Mouse (Mus musculus) ES-E14 (cell line): ENCODE results near the gene Pam. TPM values are rescaled to one million over a fixed set of nuclear protein-coding genes. Genes with fewer than 3 reads are reported as not detected.

Experiments used
- DNase-seq: peaks from one replicate; pipeline ENCODE4 v3.0.0-alpha.2; 2013; ENCODE audit warnings: low read depth, low spot score
- H3K27ac ChIP-seq: 2 replicates; pipeline ENCODE4 v1.5.1; 2012; ENCODE audit warnings: low read depth, mild to moderate bottlenecking, low read length, moderate library complexity, mixed read lengths; ENCODE audit not compliant: poor library complexity, insufficient read depth, severe bottlenecking
- H3K36me3 ChIP-seq: 2 replicates; pipeline ENCODE4 v1.6.1; 2012; ENCODE audit warnings: mild to moderate bottlenecking, low read length, moderate library complexity, mixed read lengths; ENCODE audit not compliant: control insufficient read depth, poor library complexity, insufficient read depth, severe bottlenecking
- H3K4me1 ChIP-seq, 2 experiments: fragments of 150-350 bp in 1 of 2; sonication (generic) in 1 of 2; 2 replicates each; pipeline ENCODE4 v1.6.1; 2012; ENCODE audit warnings: low read length in 2 of 2, mild to moderate bottlenecking in 1 of 2, mixed read lengths in 1 of 2; ENCODE audit not compliant: control insufficient read depth in 2 of 2, insufficient read depth in 2 of 2, poor library complexity in 1 of 2
- H3K4me3 ChIP-seq, 2 experiments: fragments of 150-350 bp in 1 of 2; sonication (generic) in 1 of 2; 2 replicates each; pipeline ENCODE4 v1.5.1; 2012; ENCODE audit warnings: low read length in 2 of 2, low read depth in 1 of 2, mild to moderate bottlenecking in 1 of 2, mixed read lengths in 1 of 2; ENCODE audit not compliant: insufficient read depth in 1 of 2, poor library complexity in 1 of 2, severe bottlenecking in 1 of 2
- H3K9ac ChIP-seq: 2 replicates; pipeline ENCODE4 v1.6.1; 2012; ENCODE audit warnings: low read depth, mild to moderate bottlenecking, low read length, mixed read lengths; ENCODE audit not compliant: poor library complexity, insufficient read depth, severe bottlenecking
- H3K9me3 ChIP-seq: fragments of 150-350 bp; sonication (generic); 2 replicates; pipeline ENCODE4 v1.6.1; 2012; ENCODE audit warnings: low read depth, mild to moderate bottlenecking, low read length; ENCODE audit not compliant: control insufficient read depth, insufficient read depth
- CHD2 ChIP-seq: IDR thresholded peaks from 2 replicates; pipeline ENCODE4 v1.6.1; 2014; ENCODE audit warnings: mild to moderate bottlenecking, low read depth, low read length, inconsistent platforms
- HCFC1 ChIP-seq: IDR thresholded peaks from 2 replicates; pipeline ENCODE4 v1.6.1; 2012; ENCODE audit warnings: low read length, inconsistent platforms, borderline replicate concordance; ENCODE audit not compliant: insufficient read depth
- MAFK ChIP-seq: IDR thresholded peaks from 2 replicates; pipeline ENCODE4 v1.6.1; 2014; ENCODE audit warnings: mild to moderate bottlenecking, low read depth, low read length, inconsistent platforms; ENCODE audit not compliant: insufficient read depth
- ZC3H11A ChIP-seq: IDR thresholded peaks from 2 replicates; pipeline ENCODE4 v1.6.1; 2012; ENCODE audit warnings: low read depth, mild to moderate bottlenecking, inconsistent platforms, low read length, borderline replicate concordance
- ZNF384 ChIP-seq: IDR thresholded peaks from 2 replicates; pipeline ENCODE4 v1.6.1; 2012; ENCODE audit warnings: low read depth, low read length, inconsistent platforms
- in situ Hi-C, 2 experiments: fragments of 600-800 bp; cut with MboI; formaldehyde crosslinking; loops; one replicate each; pipeline ENCODE4 v1.15.1; 2025; ENCODE audit warnings: low sequenced_read_pairs in 2 of 2, inconsistent platforms in 1 of 2; ENCODE audit not compliant: unreplicated experiment in 2 of 2
- total RNA-seq: library from RNA; depleted of rRNA; stranded (reverse); fragments of 300-350 nt; gene quantifications from 2 replicates; pipeline ENCODE4 v1.2.3, GENCODE M21; 2012

Pam gene
- total RNA-seq, 1 experiment, result 16.0 TPM

- H3K9me3 ChIP-seq, result no peaks in the 10 kb centered on the region
- TF ChIP-seq ZC3H11A, result no peak
- TF ChIP-seq CHD2, result no peak
- no peak for TF ChIP-seq ZNF384
- TF ChIP-seq MAFK, result no peak
- TF ChIP-seq HCFC1, result no peak
- in situ Hi-C loops, result no loop called here
These were observed 16.7 kb downstream of the Pam start for GRCm38 (mm10) chr1:98078735-98079134.

GRCm38 (mm10) chr1:98073826-98074225 lies 21.6 kb downstream of the Pam start:
- Histone ChIP-seq H3K27ac (no peak overlapping the region), H3K4me3 (no peak overlapping the region), H3K36me3 (no peaks in the 10 kb centered on the region), H3K9ac (no peak overlapping the region), H3K9me3 (no peaks in the 10 kb centered on the region), H3K4me1 (peaks cover 3 to 5% of the 10 kb centered on the region in 2 experiments)
- TF ChIP-seq MAFK (no peak), ZC3H11A (no peak), CHD2 (no peak), ZNF384 (no peak), HCFC1 (no peak)
- in situ Hi-C loops, result no loop called here
- no peak for DNase-seq

More at GRCm38 (mm10) chr1:98078735-98079134, 16.7 kb downstream of the Pam start:
- H3K4me1 ChIP-seq, result peaks cover 0 to 4% of the 10 kb centered on the region in 2 experiments; a peak in 1 of 4 replicates
- H3K36me3 ChIP-seq, result no peaks in the 10 kb centered on the region
- H3K9ac ChIP-seq, result no peak overlapping the region
- H3K27ac ChIP-seq, result no peak overlapping the region
- H3K4me3 ChIP-seq, result no peak overlapping the region
- no peak for DNase-seq

- in situ Hi-C loops, result no loop called here
- no peak overlapping the region for H3K4me3 ChIP-seq
- no peak for DNase-seq
- no peaks in the 10 kb centered on the region for H3K36me3 ChIP-seq
- H3K9me3 ChIP-seq, result no peaks in the 10 kb centered on the region
- no peak overlapping the region for H3K9ac ChIP-seq
- TF ChIP-seq ZNF384 (no peak), MAFK (no peak), ZC3H11A (no peak), HCFC1 (no peak), CHD2 (no peak)
- H3K4me1 ChIP-seq, result peaks cover 3 to 5% of the 10 kb centered on the region in 2 experiments
- no peak overlapping the region for H3K27ac ChIP-seq
These were observed 22.3 kb downstream of the Pam start for GRCm38 (mm10) chr1:98073127-98073526.

- in situ Hi-C loops, result no loop called here
These were observed 23.4 kb downstream of the Pam start for GRCm38 (mm10) chr1:98072045-98072444.

GRCm38 (mm10) chr1:98071436-98071835 lies 24.0 kb downstream of the Pam start:
- no peak overlapping the region for H3K27ac ChIP-seq
- TF ChIP-seq ZNF384, result no peak
- no peak for TF ChIP-seq MAFK
- no peak for TF ChIP-seq HCFC1
- TF ChIP-seq CHD2, result no peak
- TF ChIP-seq ZC3H11A, result no peak
- DNase-seq, result no peak
- no peaks in the 10 kb centered on the region for H3K9me3 ChIP-seq
- H3K36me3 ChIP-seq, result no peaks in the 10 kb centered on the region
- H3K9ac ChIP-seq, result no peak overlapping the region
- in situ Hi-C loops, result no loop called here
- no peak overlapping the region for H3K4me3 ChIP-seq
- peaks cover 3 to 5% of the 10 kb centered on the region in 2 experiments for H3K4me1 ChIP-seq

More at GRCm38 (mm10) chr1:98072045-98072444, 23.4 kb downstream of the Pam start:
- Histone ChIP-seq H3K4me1 (peaks cover 3 to 5% of the 10 kb centered on the region in 2 experiments), H3K9me3 (no peaks in the 10 kb centered on the region), H3K27ac (no peak overlapping the region), H3K36me3 (no peaks in the 10 kb centered on the region), H3K4me3 (no peak overlapping the region), H3K9ac (no peak overlapping the region)
- DNase-seq, result peak; percentile 59
- TF ChIP-seq ZNF384, result no peak
- 0 out of 2 replicates have a peak, but pooled peaks have one; percentile 17 for TF ChIP-seq ZC3H11A
- TF ChIP-seq HCFC1, result no peak
- no peak for TF ChIP-seq CHD2
- no peak for TF ChIP-seq MAFK
